Mouse (Mus musculus) heart, adult 2 months (tissue): ENCODE measurements around the gene Rabl3. TPM values are rescaled to one million over a fixed set of nuclear protein-coding genes. Genes with fewer than 3 reads are reported as not detected.

ENCODE experiments used
- DNase-seq, 2 experiments: peaks; one replicate each; pipeline ENCODE4 v3.0.0; 2021
- H3K27ac ChIP-seq: fragments of 200-600 bp; 2 replicates; pipeline ENCODE4 v1.8.1; 2022
- H3K27me3 ChIP-seq: fragments of 200-500 bp; 2 replicates; pipeline ENCODE4 v1.6.1; 2012; ENCODE audit warnings: mild to moderate bottlenecking, low read length, inconsistent platforms, mixed read lengths; ENCODE audit not compliant: control insufficient read depth, insufficient read depth
- H3K36me3 ChIP-seq: fragments of 200-500 bp; 2 replicates; pipeline ENCODE4 v1.6.1; 2012; ENCODE audit warnings: low read length, inconsistent platforms; ENCODE audit not compliant: control insufficient read depth, insufficient read depth
- H3K4me1 ChIP-seq: fragments of 200-500 bp; 2 replicates; pipeline ENCODE4 v1.6.1; 2011; ENCODE audit warnings: low read length; ENCODE audit not compliant: control insufficient read depth, insufficient read depth
- H3K4me3 ChIP-seq: fragments of 200-600 bp; 2 replicates; pipeline ENCODE4 v1.8.1; 2022
- H3K79me2 ChIP-seq: fragments of 200-500 bp; replicated peaks from 2 replicates; pipeline ENCODE4 v1.6.1; 2012; ENCODE audit warnings: mild to moderate bottlenecking, inconsistent platforms, low read length, moderate library complexity, mixed read lengths; ENCODE audit not compliant: control insufficient read depth, insufficient read depth
- H3K9ac ChIP-seq: fragments of 200-500 bp; 2 replicates; pipeline ENCODE4 v1.6.1; 2012; ENCODE audit warnings: low read depth, mild to moderate bottlenecking, control low read depth, inconsistent platforms, low read length, mixed read lengths
- CTCF ChIP-seq: fragments of 200-600 bp; IDR thresholded peaks from 2 replicates; pipeline ENCODE4 v1.8.1; 2022; ENCODE audit warnings: antibody characterized with exemption, mild to moderate bottlenecking, moderate library complexity
- EP300 ChIP-seq: fragments of 200-500 bp; IDR thresholded peaks from 2 replicates; pipeline ENCODE4 v1.6.1; 2011; ENCODE audit warnings: low read depth, low read length, control low read depth; ENCODE audit not compliant: insufficient read depth
- POLR2A ChIP-seq: fragments of 200-500 bp; IDR thresholded peaks from 2 replicates; pipeline ENCODE4 v1.6.1; 2011; ENCODE audit warnings: mild to moderate bottlenecking, low read depth, low read length, control low read depth; ENCODE audit not compliant: insufficient read depth
- WGBS: fragments of 180-500 bp; shearing (Covaris S2); methylation state at CpG from one replicate; pipeline ENCODE4 v1.1.7; 2018; 5-methylcytosine and 5-hydroxymethylcytosine counted together
- intact Hi-C: fragments of 180-260 bp; cut with DNase I; formaldehyde crosslinking; loops from one replicate; pipeline ENCODE4 v1.15.1; 2025
- polyA plus RNA-seq: library from polyadenylated mRNA; depleted of rRNA; stranded (reverse); fragments of >200 nt; gene quantifications from 2 replicates; pipeline ENCODE4 v1.2.3, GENCODE M21; 2012; rRNA removed
- total RNA-seq, 2 experiments: library from RNA; stranded (reverse); gene quantifications; 2 replicates each; pipeline ENCODE4 v1.2.3; 2021

Rabl3 gene
- total and polyA plus RNA-seq, 3 experiments, result 3.0 to 6.8 (median 6.7) TPM

DNA sequence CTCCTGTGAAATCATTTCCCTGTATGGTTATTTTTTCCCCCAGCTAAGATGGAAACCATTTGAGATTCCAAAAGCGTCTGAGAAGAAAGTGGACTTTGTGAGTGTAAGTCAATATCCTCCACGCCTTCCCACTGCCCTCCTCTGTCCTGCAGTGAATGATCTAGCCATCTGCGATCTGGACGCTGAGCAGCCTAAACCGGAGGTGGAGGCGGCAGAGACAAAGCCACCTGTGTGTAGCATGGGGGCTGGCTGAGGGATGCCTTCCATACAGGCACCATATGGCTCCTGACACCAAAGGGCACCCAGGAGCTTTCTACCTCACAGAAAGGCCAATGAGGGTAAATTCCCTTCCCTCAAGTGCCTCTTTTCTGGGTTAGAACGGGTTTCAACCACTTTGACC lies 71.4 kb downstream of the Rabl3 start:
- H3K79me2 ChIP-seq, result no peaks in the 10 kb centered on the region
- no peak overlapping the region for H3K27ac ChIP-seq
- H3K4me1 ChIP-seq, result no peaks in the 10 kb centered on the region
- intact Hi-C loops, result no loop called here
- no peak for DNase-seq
- no peaks in the 10 kb centered on the region for H3K36me3 ChIP-seq
- 87% methylated on average over 7 of the region's 7 CpGs for WGBS
- H3K4me3 ChIP-seq, result no peak overlapping the region
- no peaks in the 10 kb centered on the region for H3K27me3 ChIP-seq
- TF ChIP-seq EP300 (no peak), POLR2A (no peak), CTCF (no peak)
- no peak overlapping the region for H3K9ac ChIP-seq

DNA sequence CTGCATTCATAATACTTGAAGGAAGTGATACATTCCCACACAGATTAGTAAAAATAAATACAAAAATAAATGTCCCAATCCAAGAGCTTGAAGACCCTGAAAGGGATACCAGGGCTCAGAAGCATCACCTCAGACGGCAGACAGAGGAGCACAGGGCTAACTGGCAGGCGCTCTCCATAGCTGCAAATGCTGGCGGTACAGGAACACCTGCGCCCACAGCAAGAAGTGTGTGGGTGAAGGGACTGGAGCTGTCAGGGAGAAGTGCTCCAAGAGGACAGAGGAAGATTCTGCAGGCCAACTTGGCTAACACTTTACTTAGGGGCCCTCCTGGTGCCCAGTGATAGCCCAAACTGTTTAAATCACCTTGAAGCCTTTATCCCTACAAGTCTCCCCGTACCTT lies 72.3 kb downstream of the Rabl3 start:
- H3K79me2 ChIP-seq, result no peaks in the 10 kb centered on the region
- DNase-seq, result no peak
- no peaks in the 10 kb centered on the region for H3K4me1 ChIP-seq
- H3K36me3 ChIP-seq, result no peaks in the 10 kb centered on the region
- H3K4me3 ChIP-seq, result no peak overlapping the region
- no peaks in the 10 kb centered on the region for H3K27me3 ChIP-seq
- H3K9ac ChIP-seq, result no peak overlapping the region
- 94% methylated on average over 5 of the region's 5 CpGs for WGBS
- no peak for TF ChIP-seq CTCF
- intact Hi-C loops, result no loop called here
- H3K27ac ChIP-seq, result no peak overlapping the region

DNA sequence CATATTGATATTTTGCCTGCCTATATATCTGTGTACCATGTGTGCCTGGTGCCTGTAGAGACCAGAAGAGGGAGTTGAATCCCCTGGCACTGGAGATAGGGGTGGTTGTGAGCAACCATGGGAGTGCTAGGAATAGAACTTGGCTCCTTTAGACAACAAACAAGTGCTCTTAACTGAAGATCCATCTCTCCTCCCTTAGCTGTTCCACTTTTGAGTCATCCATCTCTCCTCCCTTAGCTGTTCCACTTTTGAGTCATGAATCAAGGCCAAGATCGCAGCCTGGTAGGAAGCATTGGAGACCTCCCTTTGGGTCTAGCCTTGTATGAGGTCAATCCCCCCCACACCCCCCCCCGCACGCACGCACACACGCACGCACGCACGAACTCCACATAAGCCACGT lies 74.9 kb downstream of the Rabl3 start:
- H3K79me2 ChIP-seq, result no peaks in the 10 kb centered on the region
- no peaks in the 10 kb centered on the region for H3K36me3 ChIP-seq
- H3K27ac ChIP-seq, result no peak overlapping the region
- WGBS, result 90% methylated on average over 9 of the region's 9 CpGs
- H3K9ac ChIP-seq, result no peak overlapping the region
- H3K4me1 ChIP-seq, result peaks cover 2% of the 10 kb centered on the region; the same call in 1 of the 2 replicates
- no peak for DNase-seq
- TF ChIP-seq EP300 (no peak), POLR2A (no peak), CTCF (no peak)
- no peak overlapping the region for H3K4me3 ChIP-seq
- no peaks in the 10 kb centered on the region for H3K27me3 ChIP-seq
- intact Hi-C loops, result no loop called here

DNA sequence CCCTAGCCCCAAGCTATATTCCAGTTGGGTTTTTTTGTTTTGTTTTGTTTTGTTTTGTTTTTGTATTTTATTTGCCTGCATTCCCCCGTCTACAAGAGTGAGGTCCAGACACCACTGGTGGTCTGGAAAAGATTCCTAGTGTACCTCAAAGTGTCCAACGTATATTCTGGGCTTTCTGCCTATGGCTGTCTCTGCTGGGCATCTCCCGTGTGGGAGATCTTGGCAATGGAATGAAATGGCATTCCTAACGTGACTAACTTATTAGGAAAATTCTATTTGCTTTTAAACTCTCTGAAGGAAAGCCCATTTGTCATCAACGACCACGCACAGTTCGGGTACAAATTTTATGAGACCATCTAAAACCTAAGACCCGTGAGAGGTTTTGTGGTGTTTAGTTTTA lies 75.7 kb downstream of the Rabl3 start:
- WGBS, result 71% methylated on average over 8 of the region's 8 CpGs

DNA sequence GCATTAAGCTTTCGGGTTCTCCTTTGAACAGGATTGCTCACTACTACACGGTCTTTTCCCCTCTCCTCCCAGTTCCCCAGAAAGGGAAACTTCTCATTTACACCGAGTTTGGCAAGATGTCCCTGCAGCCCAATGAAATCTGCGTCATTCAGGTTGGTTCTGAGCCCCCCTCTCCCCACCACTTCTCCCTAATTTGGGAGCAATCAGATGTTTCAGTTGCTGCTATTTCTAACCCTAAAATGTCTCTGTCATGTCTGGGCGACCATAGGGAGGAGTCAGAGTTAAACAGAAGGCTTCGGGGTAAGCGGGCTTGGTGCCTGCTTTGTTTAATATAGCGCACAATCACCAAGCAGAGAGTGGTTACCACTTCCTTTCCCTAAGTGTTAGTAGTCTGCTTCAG lies 76.4 kb downstream of the Rabl3 start:
- DNase-seq, result no peak
- Histone ChIP-seq H3K27me3 (no peaks in the 10 kb centered on the region), H3K4me3 (no peak overlapping the region), H3K79me2 (no peaks in the 10 kb centered on the region), H3K27ac (no peak overlapping the region), H3K9ac (no peak overlapping the region), H3K4me1 (peaks cover 2% of the 10 kb centered on the region; the same call in 1 of the 2 replicates), H3K36me3 (no peaks in the 10 kb centered on the region)
- TF ChIP-seq EP300 (no peak), CTCF (no peak), POLR2A (no peak)
- 79% methylated on average over 8 of the region's 8 CpGs for WGBS
- intact Hi-C loops, result no loop called here

More for the DNA sequence above, 75.7 kb downstream of the Rabl3 start:
- Histone ChIP-seq H3K4me3 (no peak overlapping the region), H3K27me3 (no peaks in the 10 kb centered on the region), H3K9ac (no peak overlapping the region), H3K27ac (no peak overlapping the region), H3K79me2 (no peaks in the 10 kb centered on the region), H3K36me3 (no peaks in the 10 kb centered on the region), H3K4me1 (peaks cover 2% of the 10 kb centered on the region; the same call in 1 of the 2 replicates)
- no peak for TF ChIP-seq POLR2A
- TF ChIP-seq EP300, result no peak
- no peak for TF ChIP-seq CTCF
- no peak for DNase-seq
- intact Hi-C loops, result no loop called here

DNA sequence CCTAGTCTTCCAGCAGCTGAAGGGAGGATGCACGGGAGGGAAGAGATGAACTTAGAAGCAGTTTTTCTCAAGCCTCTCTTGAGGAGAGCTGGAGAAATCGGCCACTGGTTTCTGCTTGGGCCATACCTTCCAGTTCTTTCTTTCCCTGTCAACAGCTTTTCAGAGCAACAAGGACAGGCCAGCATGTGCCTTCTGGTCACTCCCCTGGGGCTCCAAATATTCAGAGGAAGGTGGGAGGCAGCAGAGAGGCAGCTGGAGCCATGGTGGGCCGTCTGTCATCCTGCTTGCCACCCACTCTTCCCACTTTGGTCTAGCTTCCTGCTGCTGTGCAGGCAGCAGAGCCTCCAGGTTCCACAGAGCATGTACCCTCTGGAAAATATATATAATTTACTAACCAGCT lies 78.0 kb downstream of the Rabl3 start:
- peaks cover 2% of the 10 kb centered on the region; the same call in 1 of the 2 replicates for H3K4me1 ChIP-seq
- H3K27me3 ChIP-seq, result 0 out of 2 replicates have a peak, but pooled peaks cover 1% of the 10 kb centered on the region
- no peaks in the 10 kb centered on the region for H3K79me2 ChIP-seq
- no peak overlapping the region for H3K4me3 ChIP-seq
- TF ChIP-seq POLR2A (no peak), CTCF (no peak), EP300 (no peak)
- no peak overlapping the region for H3K27ac ChIP-seq
- no peaks in the 10 kb centered on the region for H3K36me3 ChIP-seq
- intact Hi-C loops, result no loop called here
- 30% methylated on average over 3 of the region's 3 CpGs for WGBS
- H3K9ac ChIP-seq, result no peak overlapping the region
- DNase-seq, result peak in 1 of 2 experiments; percentile 7

Other genes starting within 250 kb of the Rabl3 start
- gene Stxbp5l, start 154.9 kb upstream of the Rabl3 start, total RNA-seq, result not detected
- gene Stxbp5l, start 154.9 kb upstream of the Rabl3 start, polyA plus RNA-seq, result 0.03 TPM in 1 of 2 replicates, not detected in the other
- 1 to 10 TPM; 6.4 to 6.6 TPM for gene Gtf2e1, start 96 bp upstream of the Rabl3 start, total RNA-seq
- gene Gtf2e1, start 96 bp upstream of the Rabl3 start, polyA plus RNA-seq, result 3.3 and 6.3 TPM in 2 replicates
- not detected for gene Hgd, start 40.3 kb downstream of the Rabl3 start, total RNA-seq
- 0.08 and 0.38 TPM in 2 replicates for gene Hgd, start 40.3 kb downstream of the Rabl3 start, polyA plus RNA-seq
- gene Ndufb4, start 114.6 kb downstream of the Rabl3 start, total RNA-seq, result 100 to 1,000 TPM; 188 to 216 TPM
- 162 and 185 TPM in 2 replicates for gene Ndufb4, start 114.6 kb downstream of the Rabl3 start, polyA plus RNA-seq
- 10 to 100 TPM; 43.6 to 57.6 TPM for gene Fstl1, start 237.0 kb downstream of the Rabl3 start, total RNA-seq
- gene Fstl1, start 237.0 kb downstream of the Rabl3 start, polyA plus RNA-seq, result 39.7 and 68.4 TPM in 2 replicates